Mouse (Mus musculus) lung, postnatal 0 days (tissue): ENCODE data around the gene Slc1a2.

Source experiments
- CTCF ChIP-seq: IDR thresholded peaks from 2 replicates; pipeline ENCODE4 v1.5.1; 2016; ENCODE audit warnings: antibody characterized with exemption, mild to moderate bottlenecking
- EP300 ChIP-seq: IDR thresholded peaks from 2 replicates; pipeline ENCODE4 v1.6.1; 2016; ENCODE audit warnings: antibody characterized with exemption, mild to moderate bottlenecking, control low read depth

GRCm38 (mm10) chr2:102616637-102617036, 41.8 kb upstream of the Slc1a2 start:
- no peak for TF ChIP-seq CTCF
- no peak for TF ChIP-seq EP300
